Mouse (Mus musculus): ENCODE results near the gene Rnf144a. TPM values are rescaled to one million over a fixed set of nuclear protein-coding genes. Genes with fewer than 3 reads are reported as not detected.
"Not testable (repeated sequence)": the region's sequence is repeated elsewhere in the genome, so short reads cannot be mapped to it uniquely, and the experiment has no call there.

Gene Rnf144a
- polyA plus RNA-seq, 1 experiment from 2014 or later = 5.0 TPM

GRCm38 (mm10) chr12:26299515-26300090, 115.5 kb downstream of the Rnf144a start:
- no peak overlapping the region for H3K4me3 ChIP-seq (ENCODE audit: low read depth, low read length)
- TF ChIP-seq CTCF (IDR thresholded peaks at IDR 0.05; ENCODE audit: low read depth) (no peak), EP300 (optimal IDR thresholded peaks at IDR 0.05) (no peak)
- no peaks in the 10 kb centered on the region for H3K27me3 ChIP-seq (ENCODE audit: control insufficient read depth, insufficient read depth, low read length)
- DNase-seq (ENCODE audit: low spot score) (no peak), ATAC-seq (ENCODE audit: low FRiP score, low TSS enrichment) (no peak)
- H3K9ac ChIP-seq (ENCODE audit: low read length) = no peak overlapping the region
- WGBS = 50% methylated on average over 7 of the region's 7 CpGs
- H3K27ac ChIP-seq (replicated peaks) = no peak overlapping the region
- no peaks in the 10 kb centered on the region for H3K4me1 ChIP-seq (replicated peaks; ENCODE audit: control insufficient read depth, insufficient read depth)
- no peaks in the 10 kb centered on the region for H3K9me3 ChIP-seq (ENCODE audit: control insufficient read depth, low read length)
- no peak overlapping the region for H3K4me2 ChIP-seq (replicated peaks; ENCODE audit: low read depth)
- no peaks in the 10 kb centered on the region for H3K36me3 ChIP-seq (ENCODE audit: control insufficient read depth, insufficient read depth, low read length)

GRCm38 (mm10) chr12:26295995-26296394, 119.1 kb downstream of the Rnf144a start:
- TF ChIP-seq CTCF (IDR thresholded peaks at IDR 0.05; ENCODE audit: low read depth) = peak; percentile 73

GRCm38 (mm10) chr12:26289200-26289599, 125.9 kb downstream of the Rnf144a start:
- DNase-seq (ENCODE audit: low spot score) = no peak
- no peak overlapping the region for H3K4me3 ChIP-seq (ENCODE audit: low read depth, low read length)
- no peak overlapping the region for H3K4me2 ChIP-seq (replicated peaks; ENCODE audit: low read depth)
- no peaks in the 10 kb centered on the region for H3K36me3 ChIP-seq (ENCODE audit: control insufficient read depth, insufficient read depth, low read length)
- H3K27me3 ChIP-seq (ENCODE audit: control insufficient read depth, insufficient read depth, low read length) = no peaks in the 10 kb centered on the region
- H3K27ac ChIP-seq (replicated peaks) = no peak overlapping the region
- TF ChIP-seq EP300 (optimal IDR thresholded peaks at IDR 0.05) (no peak), CTCF (IDR thresholded peaks at IDR 0.05; ENCODE audit: low read depth) (no peak)
- 83% methylated on average over 2 of the region's 2 CpGs for WGBS
- no peaks in the 10 kb centered on the region for H3K4me1 ChIP-seq (replicated peaks; ENCODE audit: control insufficient read depth, insufficient read depth)
- no peak for ATAC-seq (ENCODE audit: low FRiP score, low TSS enrichment)
- no peak overlapping the region for H3K9ac ChIP-seq (ENCODE audit: low read length)
- no peaks in the 10 kb centered on the region for H3K9me3 ChIP-seq (ENCODE audit: control insufficient read depth, low read length)

More at GRCm38 (mm10) chr12:26295995-26296394, 119.1 kb downstream of the Rnf144a start:
- not testable (repeated sequence) for H3K4me2 ChIP-seq (replicated peaks; ENCODE audit: low read depth); H3K9me3 ChIP-seq (ENCODE audit: control insufficient read depth, low read length); ATAC-seq (ENCODE audit: low FRiP score, low TSS enrichment); H3K27me3 ChIP-seq (ENCODE audit: control insufficient read depth, insufficient read depth, low read length); H3K27ac ChIP-seq (replicated peaks); H3K9ac ChIP-seq (ENCODE audit: low read length); H3K4me1 ChIP-seq (replicated peaks; ENCODE audit: control insufficient read depth, insufficient read depth); H3K36me3 ChIP-seq (ENCODE audit: control insufficient read depth, insufficient read depth, low read length); H3K4me3 ChIP-seq (ENCODE audit: low read depth, low read length)
- DNase-seq (ENCODE audit: low spot score) = peak; percentile 32
- 0% methylated on average over 1 of the region's 1 CpGs for WGBS

DNA sequence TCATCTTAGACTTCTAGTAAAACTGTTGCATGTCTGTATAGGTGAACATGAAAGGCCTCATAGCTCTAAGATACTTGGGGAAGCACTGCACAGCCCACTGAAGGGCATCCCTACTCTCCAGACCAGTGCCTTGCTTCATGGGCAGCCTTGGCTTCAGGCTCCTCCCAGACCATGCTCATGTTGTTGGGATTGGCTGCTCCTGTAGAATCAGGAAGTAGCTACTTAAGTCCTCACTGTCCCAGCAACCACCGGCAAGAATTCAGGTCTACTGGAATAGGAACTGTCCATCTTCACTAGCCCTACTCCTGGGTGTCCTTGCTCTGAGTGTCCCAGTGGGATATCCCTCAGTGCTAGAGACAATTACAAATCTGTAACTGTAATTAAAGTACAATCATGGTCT, 126.7 kb downstream of the Rnf144a start:
- Histone ChIP-seq H3K4me1 (replicated peaks; ENCODE audit: control insufficient read depth, insufficient read depth) (no peaks in the 10 kb centered on the region), H3K9me3 (ENCODE audit: control insufficient read depth, low read length) (no peaks in the 10 kb centered on the region), H3K36me3 (ENCODE audit: control insufficient read depth, insufficient read depth, low read length) (no peaks in the 10 kb centered on the region), H3K9ac (ENCODE audit: low read length) (no peak overlapping the region), H3K27ac (replicated peaks) (no peak overlapping the region), H3K27me3 (ENCODE audit: control insufficient read depth, insufficient read depth, low read length) (no peaks in the 10 kb centered on the region), H3K4me3 (ENCODE audit: low read depth, low read length) (no peak overlapping the region), H3K4me2 (replicated peaks; ENCODE audit: low read depth) (no peak overlapping the region)
- 44% methylated on average over 1 of the region's 1 CpGs for WGBS
- ATAC-seq (ENCODE audit: low FRiP score, low TSS enrichment) (no peak), DNase-seq (ENCODE audit: low spot score) (no peak)
- no peak for TF ChIP-seq EP300 (optimal IDR thresholded peaks at IDR 0.05)
- TF ChIP-seq CTCF (IDR thresholded peaks at IDR 0.05; ENCODE audit: low read depth) = no peak

DNA sequence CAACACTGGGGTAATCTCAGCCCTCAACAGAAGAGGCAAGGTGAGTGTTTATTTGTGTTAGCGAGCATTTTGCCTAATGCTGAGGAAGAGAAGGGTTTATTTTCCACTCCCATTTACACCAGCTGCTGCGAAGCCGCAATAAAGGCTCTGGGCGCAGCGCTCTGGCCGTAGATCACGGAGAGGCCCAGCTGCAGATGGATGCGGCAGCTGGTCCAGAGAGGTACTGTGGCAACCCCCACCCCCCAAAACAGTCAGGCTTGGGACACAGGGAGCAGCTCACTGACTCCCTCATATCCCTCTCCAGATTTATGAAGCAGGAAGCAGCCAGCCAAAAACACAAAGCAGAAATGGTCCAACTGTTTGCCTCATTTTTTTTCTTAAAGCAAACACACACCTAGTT, 129.1 kb downstream of the Rnf144a start:
- H3K9me3 ChIP-seq (ENCODE audit: control insufficient read depth, low read length) = no peaks in the 10 kb centered on the region
- TF ChIP-seq CTCF (IDR thresholded peaks at IDR 0.05; ENCODE audit: low read depth) (no peak), EP300 (optimal IDR thresholded peaks at IDR 0.05) (no peak)
- ATAC-seq (ENCODE audit: low FRiP score, low TSS enrichment) = no peak
- 54% methylated on average over 8 of the region's 8 CpGs for WGBS
- H3K4me3 ChIP-seq (ENCODE audit: low read depth, low read length) = no peak overlapping the region
- no peaks in the 10 kb centered on the region for H3K27me3 ChIP-seq (ENCODE audit: control insufficient read depth, insufficient read depth, low read length)
- no peak overlapping the region for H3K4me2 ChIP-seq (replicated peaks; ENCODE audit: low read depth)
- no peak for DNase-seq (ENCODE audit: low spot score)
- H3K4me1 ChIP-seq (replicated peaks; ENCODE audit: control insufficient read depth, insufficient read depth) = no peaks in the 10 kb centered on the region
- H3K27ac ChIP-seq (replicated peaks) = no peak overlapping the region
- no peak overlapping the region for H3K9ac ChIP-seq (ENCODE audit: low read length)
- no peaks in the 10 kb centered on the region for H3K36me3 ChIP-seq (ENCODE audit: control insufficient read depth, insufficient read depth, low read length)

- no peak overlapping the region for H3K4me2 ChIP-seq (replicated peaks; ENCODE audit: low read depth)
- H3K4me1 ChIP-seq (replicated peaks; ENCODE audit: control insufficient read depth, insufficient read depth) = no peaks in the 10 kb centered on the region
- H3K27ac ChIP-seq (replicated peaks) = no peak overlapping the region
- H3K4me3 ChIP-seq (ENCODE audit: low read depth, low read length) = no peak overlapping the region
- H3K36me3 ChIP-seq (ENCODE audit: control insufficient read depth, insufficient read depth, low read length) = no peaks in the 10 kb centered on the region
- no peaks in the 10 kb centered on the region for H3K27me3 ChIP-seq (ENCODE audit: control insufficient read depth, insufficient read depth, low read length)
- TF ChIP-seq CTCF (IDR thresholded peaks at IDR 0.05; ENCODE audit: low read depth) (no peak), EP300 (optimal IDR thresholded peaks at IDR 0.05) (no peak)
- DNase-seq (ENCODE audit: low spot score) (no peak), ATAC-seq (ENCODE audit: low FRiP score, low TSS enrichment) (no peak)
- no peaks in the 10 kb centered on the region for H3K9me3 ChIP-seq (ENCODE audit: control insufficient read depth, low read length)
- H3K9ac ChIP-seq (ENCODE audit: low read length) = no peak overlapping the region
- WGBS = 64% methylated on average over 3 of the region's 3 CpGs
Measured at GRCm38 (mm10) chr12:26285460-26285859, 129.6 kb downstream of the Rnf144a start.
